Mouse (Mus musculus): ENCODE measurements around the gene Sun3. TPM values are rescaled to one million over a fixed set of nuclear protein-coding genes. Genes with fewer than 3 reads are reported as not detected.

The Sun3 gene
- polyA plus RNA-seq, 1 experiment from 2014 or later: not detected

DNA sequence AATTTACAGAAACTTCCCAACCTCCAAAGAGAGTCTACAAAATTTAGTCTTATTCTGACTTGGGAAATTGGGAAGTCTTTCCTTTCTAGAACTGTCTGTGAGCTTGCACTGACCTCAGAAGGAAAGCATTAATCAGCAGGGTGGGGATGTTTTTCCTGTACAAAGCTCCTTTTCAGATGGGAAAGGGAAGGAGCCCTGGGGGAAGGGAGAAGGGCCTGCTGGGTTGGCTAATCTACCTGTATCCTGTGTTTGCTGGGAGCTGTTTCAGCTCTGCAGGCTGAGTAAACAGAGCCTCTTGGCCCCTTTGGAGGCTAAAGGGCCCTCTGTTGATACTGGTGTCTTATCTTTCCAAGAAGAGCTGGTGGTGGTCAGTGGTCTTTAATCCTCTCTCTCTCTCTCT, 62.7 kb downstream of the Sun3 start:
- peaks cover 4% of the 10 kb centered on the region; the same call in 1 of the 2 replicates for H3K4me1 ChIP-seq (replicated peaks)
- no peak for ATAC-seq (ENCODE audit: insufficient number of reproducible peaks, insufficient read depth, low FRiP score, low TSS enrichment, low read depth)
- H3K4me3 ChIP-seq (replicated peaks): no peak overlapping the region
- 0 out of 2 replicates have a peak, but pooled peaks cover 4% of the 10 kb centered on the region for H3K27me3 ChIP-seq
- no peaks in the 10 kb centered on the region for H3K9me3 ChIP-seq
- peaks cover 3% of the 10 kb centered on the region; the same call in 1 of the 2 replicates for H3K36me3 ChIP-seq
- H3K9ac ChIP-seq (replicated peaks): no peak overlapping the region
- no peak overlapping the region for H3K27ac ChIP-seq
- no peak overlapping the region for H3K4me2 ChIP-seq

DNA sequence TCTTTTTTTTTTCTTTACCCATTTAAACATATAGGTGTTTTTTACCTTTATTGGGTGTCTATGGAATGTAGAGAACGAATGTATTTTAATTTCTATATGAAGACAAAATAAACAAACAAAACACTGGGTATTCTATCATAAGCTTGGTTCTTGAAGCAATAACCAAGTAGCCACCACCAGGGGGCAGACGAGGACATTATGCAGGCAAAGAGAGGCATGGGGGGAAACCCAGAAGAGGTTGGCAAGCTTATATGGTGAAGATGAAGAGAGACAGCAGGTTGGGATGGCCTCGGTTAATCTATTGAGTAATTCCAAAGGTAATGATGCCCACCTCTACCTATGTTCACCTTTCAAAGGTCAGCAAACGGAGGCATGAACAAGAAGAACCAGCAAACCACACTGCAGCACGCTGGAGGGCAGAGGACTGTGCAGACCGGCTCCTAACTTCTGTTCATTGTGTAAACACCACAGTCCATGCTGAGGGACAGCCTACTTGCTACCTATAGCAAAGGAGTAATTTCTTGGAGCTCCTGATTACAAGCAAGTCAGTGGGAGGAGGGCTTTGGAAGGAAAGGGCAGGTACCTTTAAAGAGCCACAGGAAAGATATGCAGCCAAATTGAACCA, 65.4 kb downstream of the Sun3 start:
- no peak overlapping the region for H3K4me2 ChIP-seq
- no peaks in the 10 kb centered on the region for H3K36me3 ChIP-seq
- 42% methylated on average over 6 of the region's 6 CpGs for WGBS
- H3K9ac ChIP-seq (replicated peaks): no peak overlapping the region
- ATAC-seq (ENCODE audit: insufficient number of reproducible peaks, insufficient read depth, low FRiP score, low TSS enrichment, low read depth): peak; percentile 31; the same call in 1 of the 2 replicates
- H3K9me3 ChIP-seq: no peaks in the 10 kb centered on the region
- peaks cover 7% of the 10 kb centered on the region; the same call in 1 of the 2 replicates for H3K27me3 ChIP-seq
- peaks cover 4% of the 10 kb centered on the region; the same call in 1 of the 2 replicates for H3K4me1 ChIP-seq (replicated peaks)
- no peak overlapping the region for H3K27ac ChIP-seq
- no peak overlapping the region for H3K4me3 ChIP-seq (replicated peaks)

DNA sequence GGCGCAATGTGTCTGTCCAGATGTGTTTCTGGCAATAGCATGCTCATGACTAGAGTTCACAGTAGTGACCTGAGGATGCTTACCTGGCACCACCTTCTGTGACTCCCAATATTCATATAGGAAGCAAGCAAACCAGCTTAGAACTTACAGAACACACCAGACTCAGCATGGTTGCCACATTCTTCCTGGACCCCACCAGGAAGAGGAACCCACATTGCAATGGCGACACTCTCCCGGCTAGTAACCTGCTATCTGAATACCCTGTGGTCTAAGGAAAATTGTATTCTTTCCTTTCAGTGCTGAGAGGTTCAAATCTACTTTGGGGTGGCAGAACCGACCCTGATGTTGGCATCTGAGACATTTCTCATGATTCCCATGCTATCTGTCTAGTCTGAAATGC, 70.6 kb downstream of the Sun3 start:
- Histone ChIP-seq H3K4me3 (replicated peaks) (no peak overlapping the region), H3K9ac (replicated peaks) (no peak overlapping the region), H3K4me2 (no peak overlapping the region), H3K27ac (no peak overlapping the region), H3K27me3 (peaks cover 15% of the 10 kb centered on the region), H3K9me3 (no peaks in the 10 kb centered on the region), H3K4me1 (replicated peaks) (peaks cover 6% of the 10 kb centered on the region), H3K36me3 (no peaks in the 10 kb centered on the region)
- 87% methylated on average over 4 of the region's 4 CpGs for WGBS
- ATAC-seq (ENCODE audit: insufficient number of reproducible peaks, insufficient read depth, low FRiP score, low TSS enrichment, low read depth): no peak

DNA sequence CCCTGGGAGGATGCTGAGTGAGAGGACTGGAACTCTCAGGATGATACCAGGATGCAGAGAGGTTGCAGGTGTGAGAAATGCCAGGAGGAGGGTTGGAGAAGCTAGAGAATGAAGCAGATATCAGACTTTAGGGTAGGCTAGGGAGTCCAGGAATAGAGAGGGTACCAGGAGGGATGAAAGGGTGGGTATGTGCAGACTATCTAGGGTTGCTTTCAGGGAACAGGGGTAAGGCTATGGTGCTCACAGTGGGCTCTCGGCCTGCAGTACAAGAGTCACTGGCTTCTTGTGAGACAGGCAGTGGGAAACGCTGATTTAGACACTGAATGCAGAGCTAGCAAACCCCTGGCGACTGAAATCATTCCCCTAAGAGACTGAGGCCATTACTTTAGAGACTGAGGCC, 75.6 kb downstream of the Sun3 start, which contains the start of gene Pkd1l1:
Gene Pkd1l1 (minus strand): TSS at position 101 of the 400 bp plus-strand sequence.
- H3K9me3 ChIP-seq: no peaks in the 10 kb centered on the region
- no peak within 1 kb of the TSS for H3K27ac ChIP-seq
- no peak within 1 kb of the TSS for H3K4me2 ChIP-seq
- H3K27me3 ChIP-seq: peaks cover 12% of the 10 kb centered on the region
- H3K4me1 ChIP-seq (replicated peaks): peaks cover 6% of the 10 kb centered on the region
- no peak within 1 kb of the TSS for H3K4me3 ChIP-seq (replicated peaks)
- no peak within 1 kb of the TSS for H3K9ac ChIP-seq (replicated peaks)
- ATAC-seq (ENCODE audit: insufficient number of reproducible peaks, insufficient read depth, low FRiP score, low TSS enrichment, low read depth): no peak
- H3K36me3 ChIP-seq: no peaks in the 10 kb centered on the region
- WGBS: 70% methylated on average over 3 of the region's 3 CpGs

DNA sequence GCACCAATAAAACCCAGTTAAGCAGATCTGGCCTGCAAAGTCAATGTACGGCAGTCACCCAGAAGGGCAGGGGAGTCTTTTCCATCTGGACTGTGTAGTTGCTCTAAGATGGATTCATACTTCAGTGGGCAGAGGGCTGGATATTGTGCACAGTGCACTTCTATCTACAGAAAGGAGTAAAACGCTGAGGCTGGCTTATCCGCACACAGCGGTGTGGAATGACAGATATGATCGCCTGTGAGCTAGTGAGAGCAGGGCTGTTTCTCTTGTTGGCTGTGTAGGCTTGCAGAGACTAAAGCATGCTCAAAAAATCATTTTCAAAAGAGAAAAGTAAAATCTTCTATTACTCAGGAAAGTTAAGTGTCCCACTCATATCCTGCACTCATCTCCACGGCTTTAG, 76.7 kb downstream of the Sun3 start:
- no peaks in the 10 kb centered on the region for H3K36me3 ChIP-seq
- no peaks in the 10 kb centered on the region for H3K9me3 ChIP-seq
- H3K27ac ChIP-seq: no peak overlapping the region
- H3K27me3 ChIP-seq: peaks cover 12% of the 10 kb centered on the region
- peaks cover 6% of the 10 kb centered on the region for H3K4me1 ChIP-seq (replicated peaks)
- no peak for ATAC-seq (ENCODE audit: insufficient number of reproducible peaks, insufficient read depth, low FRiP score, low TSS enrichment, low read depth)
- no peak overlapping the region for H3K9ac ChIP-seq (replicated peaks)
- no peak overlapping the region for H3K4me2 ChIP-seq
- 89% methylated on average over 6 of the region's 6 CpGs for WGBS
- H3K4me3 ChIP-seq (replicated peaks): no peak overlapping the region

DNA sequence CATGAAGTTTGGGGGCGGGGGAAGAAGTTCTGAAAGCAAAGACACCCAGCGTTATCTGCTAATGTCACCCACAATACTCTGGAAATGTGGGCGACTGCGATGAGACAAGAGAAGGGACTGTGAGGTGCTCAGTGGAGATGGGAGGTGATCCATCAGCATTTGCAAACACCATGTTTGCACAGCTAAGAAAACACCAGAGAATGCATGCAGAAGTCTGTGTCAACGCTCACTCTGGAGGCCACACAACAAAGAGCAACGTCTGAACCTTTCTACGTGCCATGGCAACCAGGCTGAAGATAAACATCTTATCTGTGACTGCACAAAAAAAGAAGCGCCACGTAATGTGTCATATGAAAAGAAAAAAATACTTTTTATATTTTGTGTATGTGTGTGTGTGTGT, 78.3 kb downstream of the Sun3 start:
- ATAC-seq (ENCODE audit: insufficient number of reproducible peaks, insufficient read depth, low FRiP score, low TSS enrichment, low read depth): no peak
- Histone ChIP-seq H3K4me2 (no peak overlapping the region), H3K4me1 (replicated peaks) (no peaks in the 10 kb centered on the region), H3K27ac (no peak overlapping the region), H3K4me3 (replicated peaks) (no peak overlapping the region), H3K9me3 (no peaks in the 10 kb centered on the region), H3K9ac (replicated peaks) (no peak overlapping the region), H3K36me3 (no peaks in the 10 kb centered on the region), H3K27me3 (peaks cover 12% of the 10 kb centered on the region)
- WGBS: 80% methylated on average over 9 of the region's 9 CpGs

DNA sequence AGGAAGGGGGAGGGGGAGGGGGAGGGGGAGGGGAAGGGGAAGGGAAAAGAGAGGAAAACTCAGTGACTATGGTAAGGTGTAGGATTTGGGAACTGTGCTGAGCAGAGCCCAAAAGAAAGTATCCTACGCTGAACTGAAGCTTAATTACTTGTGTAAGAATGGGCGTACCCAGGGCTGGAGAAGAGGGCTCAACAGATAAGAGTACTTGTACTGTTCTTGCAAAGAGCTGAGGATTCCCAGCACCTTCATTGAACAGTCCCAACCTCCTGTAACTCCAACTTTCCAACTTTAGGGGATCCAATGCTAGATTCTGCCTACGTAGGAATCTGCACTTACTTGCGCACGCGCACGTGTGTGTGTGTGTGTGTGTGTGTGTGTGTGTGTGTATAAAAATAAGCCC, 80.7 kb downstream of the Sun3 start:
- no peak overlapping the region for H3K9ac ChIP-seq (replicated peaks)
- H3K9me3 ChIP-seq: no peaks in the 10 kb centered on the region
- no peak overlapping the region for H3K4me3 ChIP-seq (replicated peaks)
- 95% methylated on average over 7 of the region's 7 CpGs for WGBS
- no peaks in the 10 kb centered on the region for H3K36me3 ChIP-seq
- H3K27me3 ChIP-seq: 0 out of 2 replicates have a peak, but pooled peaks cover 2% of the 10 kb centered on the region
- no peak for ATAC-seq (ENCODE audit: insufficient number of reproducible peaks, insufficient read depth, low FRiP score, low TSS enrichment, low read depth)
- no peaks in the 10 kb centered on the region for H3K4me1 ChIP-seq (replicated peaks)
- no peak overlapping the region for H3K27ac ChIP-seq
- no peak overlapping the region for H3K4me2 ChIP-seq

Other genes starting within 250 kb of the Sun3 start
- gene Pkd1l1, start 75.7 kb downstream of the Sun3 start, polyA plus RNA-seq (2016; fragmentation: Nextera tagmentation; extraction: Ambion mirVana): 0.04 and 0.05 TPM in 2 replicates
- gene Hus1, start 37.8 kb downstream of the Sun3 start, polyA plus RNA-seq (2016; fragmentation: Nextera tagmentation; extraction: Ambion mirVana): 17.1 and 17.6 TPM in 2 replicates
- 0.09 and 0.14 TPM in 2 replicates for gene Gm11992, start 397 bp downstream of the Sun3 start, polyA plus RNA-seq (2016; fragmentation: Nextera tagmentation; extraction: Ambion mirVana)
- gene Upp1, start 69.1 kb upstream of the Sun3 start, polyA plus RNA-seq (2016; fragmentation: Nextera tagmentation; extraction: Ambion mirVana): 2.7 and 3.9 TPM in 2 replicates
- gene Abca13, start 143.0 kb upstream of the Sun3 start, polyA plus RNA-seq (2016; fragmentation: Nextera tagmentation; extraction: Ambion mirVana): 0.01 TPM in 1 of 2 replicates, not detected in the other